Mouse (Mus musculus) C2C12 (cell line): Measurements from ENCODE around the gene Madd.

Source experiments
- CEBPB ChIP-seq: IDR thresholded peaks from one replicate; pipeline ENCODE4 v1.6.1; 2011; ENCODE audit warnings: low read depth, mild to moderate bottlenecking, control low read depth, moderate library complexity
- CTCF ChIP-seq: IDR thresholded peaks from one replicate; pipeline ENCODE4 v1.5.1; 2011; ENCODE audit not compliant: control insufficient read depth, insufficient read depth, insufficient read length
- FOSL1 ChIP-seq: IDR thresholded peaks from one replicate; pipeline ENCODE4 v1.8.0; 2011; ENCODE audit warnings: mild to moderate bottlenecking, low read length; ENCODE audit not compliant: poor library complexity, insufficient read depth, severe bottlenecking
- MAX ChIP-seq: IDR thresholded peaks from one replicate; pipeline ENCODE4 v1.6.1; 2011; ENCODE audit warnings: mild to moderate bottlenecking, control low read depth
- MYOD1 ChIP-seq: IDR thresholded peaks from one replicate; pipeline ENCODE4 v1.6.1; 2011; ENCODE audit warnings: low read depth; ENCODE audit not compliant: control insufficient read depth, insufficient read length
- MYOG ChIP-seq: IDR thresholded peaks from one replicate; pipeline ENCODE4 v1.6.1; 2011; ENCODE audit not compliant: control insufficient read depth, insufficient read length; ENCODE audit errors: extremely low read depth
- USF1 ChIP-seq: IDR thresholded peaks from one replicate; pipeline ENCODE4 v1.6.1; 2011; ENCODE audit warnings: low read depth, mild to moderate bottlenecking, control low read depth, moderate library complexity

- TF ChIP-seq CTCF (no peak), USF1 (no peak), MAX (no peak), MYOG (no peak), MYOD1 (no peak), CEBPB (no peak), FOSL1 (no peak)
These were observed 22.7 kb upstream of the Madd start for GRCm38 (mm10) chr2:91206254-91206775.
